In the genomic region with DNA sequence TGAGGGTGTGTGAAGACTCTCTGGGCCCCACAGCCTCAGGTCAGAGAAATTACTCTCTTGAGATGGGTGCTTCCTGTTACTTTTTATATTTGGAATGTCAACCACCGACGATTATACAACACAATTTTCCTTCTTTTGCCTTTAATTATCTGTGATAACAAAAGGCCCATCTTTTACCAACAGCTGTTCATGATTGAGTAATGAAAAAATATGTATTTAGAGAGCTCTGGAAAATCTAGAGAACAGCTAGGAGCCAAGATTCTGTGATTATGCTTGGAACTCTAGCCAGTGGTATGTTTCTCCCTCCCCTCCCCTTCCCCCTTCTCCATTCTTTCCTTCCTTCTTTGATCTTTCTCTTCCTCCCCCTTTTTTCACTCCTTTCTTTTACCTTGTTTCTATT, we compare ENCODE assay signal across 25 mouse cellular contexts.
DNase-seq lines count a peak whose midpoint lies in the region; ATAC-seq and TF ChIP-seq lines count a peak whose summit lies in the region.
"Had no signal": no experiment of that assay in that cellular context is flagged by ENCODE, and none has a peak within 500 bp of the region (broad histone marks: within the 10 kb centered on the region; RNA-seq: fewer than 3 reads in every experiment).

No protein-coding gene starts in this region.

- no peaks in the 10 kb centered on the region for H3K27me3 ChIP-seq in lung, embryonic 14.5 days (ENCODE audit: insufficient read depth, low read length)
- no peaks in the 10 kb centered on the region for H3K27me3 ChIP-seq in lung, embryonic 16.5 days (ENCODE audit: control insufficient read depth, insufficient read depth, low read depth, low read length)
- H3K27me3 ChIP-seq: CH12.LX; embryonic facial prominence, embryonic 12.5 days; forebrain, embryonic 15.5 days; Patski had no signal

- H3K9ac ChIP-seq in lung, embryonic 14.5 days: no peak overlapping the region
- no peak overlapping the region for H3K9ac ChIP-seq in lung, embryonic 16.5 days (ENCODE audit: low read length)
- H3K9ac ChIP-seq: embryonic facial prominence, embryonic 12.5 days; forebrain, embryonic 13.5 days; forebrain, embryonic 15.5 days had no signal

- H3K36me3 ChIP-seq in lung, embryonic 14.5 days (ENCODE audit: insufficient read depth): no peaks in the 10 kb centered on the region
- H3K36me3 ChIP-seq in lung, embryonic 16.5 days (ENCODE audit: control insufficient read depth, insufficient read depth, low read length): no peaks in the 10 kb centered on the region
- H3K36me3 ChIP-seq: embryonic facial prominence, embryonic 10.5 days; embryonic facial prominence, embryonic 12.5 days; forebrain, embryonic 15.5 days; G1E had no signal

- ATAC-seq in lung, embryonic 14.5 days (ENCODE audit: insufficient read depth): no peak
- peak; percentile 84 for ATAC-seq in lung, embryonic 16.5 days (ENCODE audit: low read depth)
- ATAC-seq: activated CD4-positive, CD25-positive, alpha-beta regulatory T cell, adult 4 months; CD4-positive, CD25-positive, alpha-beta regulatory T cell, adult 4 months; forebrain, embryonic 13.5 days; forebrain, embryonic 15.5 days; Patski had no signal

- H3K9me3 ChIP-seq in lung, embryonic 14.5 days (ENCODE audit: low read depth, low read length): no peaks in the 10 kb centered on the region
- H3K9me3 ChIP-seq in lung, embryonic 16.5 days (ENCODE audit: control insufficient read depth, low read length): no peaks in the 10 kb centered on the region; the same call in 1 of the 2 replicates
- H3K9me3 ChIP-seq: embryonic facial prominence, embryonic 10.5 days; embryonic facial prominence, embryonic 12.5 days; forebrain, embryonic 13.5 days; forebrain, embryonic 15.5 days had no signal

- no peak overlapping the region for H3K27ac ChIP-seq in lung, embryonic 14.5 days (ENCODE audit: low read depth)
- peak overlapping the region; percentile 73; the same call in 1 of the 2 replicates for H3K27ac ChIP-seq in lung, embryonic 16.5 days (ENCODE audit: low read length)
- H3K27ac ChIP-seq: embryonic facial prominence, embryonic 10.5 days; embryonic facial prominence, embryonic 12.5 days; forebrain, embryonic 13.5 days; forebrain, embryonic 15.5 days had no signal

- H3K4me2 ChIP-seq in lung, embryonic 14.5 days: no peak overlapping the region
- no peak overlapping the region for H3K4me2 ChIP-seq in lung, embryonic 16.5 days (ENCODE audit: low read depth, low read length)
- H3K4me2 ChIP-seq: embryonic facial prominence, embryonic 12.5 days; forebrain, embryonic 13.5 days; forebrain, embryonic 15.5 days had no signal

- H3K4me1 ChIP-seq in lung, embryonic 14.5 days (ENCODE audit: insufficient read depth): no peaks in the 10 kb centered on the region
- no peaks in the 10 kb centered on the region for H3K4me1 ChIP-seq in lung, embryonic 16.5 days (replicated peaks; ENCODE audit: control insufficient read depth, insufficient read depth, low read length)
- no peaks in the 10 kb centered on the region for H3K4me1 ChIP-seq in lung, adult 2 months (ENCODE audit: control insufficient read depth, insufficient read depth, low read length)
- H3K4me1 ChIP-seq: embryonic facial prominence, embryonic 10.5 days; embryonic facial prominence, embryonic 12.5 days; forebrain, embryonic 13.5 days; forebrain, embryonic 15.5 days had no signal

- no peak for TF ChIP-seq POLR2A in lung, adult 2 months (IDR thresholded peaks at IDR 0.05; ENCODE audit: borderline replicate concordance, extremely low read depth, low read depth, low read length)

- DNase-seq in heart, adult 11 months: peak; percentile 45
- DNase-seq in heart, postnatal 4 days: no peak
- DNase-seq in lung, embryonic 14.5 days: peak; percentile 32
- DNase-seq in lung, postnatal 14 days: no peak
- DNase-seq in lung, adult 2 months: no peak
- DNase-seq in lung, postnatal 25 days (ENCODE audit: low spot score): peak; percentile 2
- no peak for DNase-seq in cerebellum, adult 11 months
- DNase-seq: adrenal gland, adult 8-10 months; adrenal gland, postnatal 14 days; adrenal gland, postnatal 36 days; B cell, adult 2 months; cerebellum, adult 18-20 months; cerebellum, adult 8-10 months; cerebellum, adult 9-11 months; cerebellum, postnatal 25 days had no signal

- WGBS in lung, embryonic 14.5 days: 37% methylated on average over 2 of the region's 2 CpGs
- 41% methylated on average over 2 of the region's 2 CpGs for WGBS in lung, embryonic 16.5 days
- WGBS in lung, adult 2 months: 65% methylated on average over 2 of the region's 2 CpGs

- no peak overlapping the region for H3K4me3 ChIP-seq in lung, embryonic 14.5 days (ENCODE audit: low read depth, low read length)
- no peak overlapping the region for H3K4me3 ChIP-seq in lung, embryonic 16.5 days (ENCODE audit: low read length)
- H3K4me3 ChIP-seq in lung, adult 2 months (replicated peaks; ENCODE audit: extremely low read depth, low read depth, low read length): no peak overlapping the region
- H3K4me3 ChIP-seq: embryonic facial prominence, embryonic 10.5 days; embryonic facial prominence, embryonic 12.5 days; forebrain, embryonic 13.5 days; forebrain, embryonic 15.5 days had no signal

- TF ChIP-seq CTCF in lung, embryonic 14.5 days (IDR thresholded peaks at IDR 0.05; ENCODE audit: low read depth): no peak
- no peak for TF ChIP-seq CTCF in lung, adult 2 months (IDR thresholded peaks at IDR 0.05; ENCODE audit: insufficient read depth, low read length)

Comparison
In these comparisons a context has a peak if more than half of its experiments do, and no peak if none do; other contexts are left out.
1. DNase-seq: peak in heart, adult 11 months (single experiment), lung, embryonic 14.5 days (single experiment) and lung, postnatal 25 days (single experiment); none in heart, postnatal 4 days (single experiment), lung, postnatal 14 days (single experiment), lung, adult 2 months (single experiment) and cerebellum, adult 11 months (single experiment).